Mouse (Mus musculus) bone marrow macrophage, adult 2 months (primary cell): ENCODE data around the gene Hspa1a.

Experiments used
- CTCF ChIP-seq: IDR thresholded peaks from 2 replicates; pipeline ENCODE4 v1.5.1; 2012; ENCODE audit warnings: low read depth, mild to moderate bottlenecking, low read length, moderate library complexity
- POLR2A ChIP-seq: IDR thresholded peaks from 2 replicates; pipeline ENCODE4 v1.6.1; 2012; ENCODE audit warnings: mild to moderate bottlenecking, low read depth, low read length, borderline replicate concordance

GRCm38 (mm10) chr17:34934031-34934430 is 37.9 kb downstream of the Hspa1a start:
- no peak for TF ChIP-seq CTCF
- TF ChIP-seq POLR2A: no peak
